Mouse (Mus musculus): ENCODE results near the gene Bglap3.

Gene Bglap3

GRCm38 (mm10) chr3:88336058-88337013 lies 36.2 kb downstream of the Bglap3 start, which contains the start of the genes Tmem79 and Smg5:
Gene Tmem79 (minus strand): TSS chr3:88336148.
Gene Smg5 (plus strand): TSS chr3:88336260.
- DNase-seq (ENCODE audit: low spot score in 2 of 2), result peak; percentile 93 to 94

GRCm38 (mm10) chr3:88335436-88336053 lies 37.0 kb downstream of the Bglap3 start:
- no peak for DNase-seq (ENCODE audit: low spot score in 2 of 2)

- no peak for DNase-seq (ENCODE audit: low spot score in 2 of 2)
Measured at GRCm38 (mm10) chr3:88334902-88335435, 37.6 kb downstream of the Bglap3 start.

- DNase-seq (ENCODE audit: low spot score in 2 of 2), result no peak
Measured at GRCm38 (mm10) chr3:88334029-88334658, 38.4 kb downstream of the Bglap3 start.

GRCm38 (mm10) chr3:88331282-88331681 lies 41.3 kb downstream of the Bglap3 start:
- no peak for DNase-seq (ENCODE audit: low spot score in 2 of 2)

GRCm38 (mm10) chr3:88328956-88329355 lies 43.6 kb downstream of the Bglap3 start:
- DNase-seq (ENCODE audit: low spot score in 2 of 2), result no peak

GRCm38 (mm10) chr3:88324951-88325405 lies 47.6 kb downstream of the Bglap3 start, which contains the start of gene Glmp:
Gene Glmp (plus strand): TSS chr3:88325023.
- DNase-seq (ENCODE audit: low spot score in 2 of 2), result peak in 1 of 2 experiments; percentile 40

Measured in frontal cortex, postnatal 14 days (tissue).